Mouse (Mus musculus): ENCODE measurements around the gene Gm47791. TPM values are rescaled to one million over a fixed set of nuclear protein-coding genes. Genes with fewer than 3 reads are reported as not detected.

Gene Gm47791
- polyA plus RNA-seq, 1 experiment = not detected

DNA sequence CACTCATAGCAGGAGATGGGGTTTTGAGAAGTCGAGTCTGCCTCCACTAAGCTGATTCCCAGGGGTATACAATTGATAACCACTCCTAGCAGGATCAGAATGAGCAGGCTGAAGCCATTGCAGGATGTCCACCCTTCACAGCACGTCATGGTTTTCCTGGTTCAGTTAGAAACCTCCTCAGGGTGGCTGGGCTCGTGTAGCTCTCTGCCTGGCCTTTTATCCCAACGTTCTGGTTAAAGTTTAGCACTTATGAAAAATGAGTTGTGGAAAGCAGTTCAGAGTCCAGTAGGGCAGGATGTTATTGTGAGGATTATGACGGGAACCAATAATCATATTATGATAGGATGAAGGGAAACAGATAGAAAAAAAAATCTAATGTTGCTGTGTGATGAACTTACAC lies 2.8 kb downstream of the Gm47791 start, which contains the start of gene Tm4sf20:
Gene Tm4sf20, minus strand, starts transcription at position 193 of the 400 bp plus-strand sequence.
- Histone ChIP-seq H3K9me3 (replicated peaks; ENCODE audit: control insufficient read depth, insufficient read depth, low read length, poor library complexity, severe bottlenecking) (peaks cover 2% of the 10 kb centered on the region; the same call in 1 of the 2 replicates), H3K36me3 (ENCODE audit: control insufficient read depth, insufficient read depth, low read length, poor library complexity, severe bottlenecking) (no peaks in the 10 kb centered on the region), H3K27ac (ENCODE audit: insufficient read depth, low read length) (no peak within 1 kb of the TSS), H3K4me1 (ENCODE audit: control insufficient read depth, insufficient read depth, low read length) (no peaks in the 10 kb centered on the region), H3K4me3 (ENCODE audit: low read depth, low read length) (no peak within 1 kb of the TSS), H3K27me3 (ENCODE audit: control insufficient read depth, insufficient read depth, low read length, poor library complexity, severe bottlenecking) (no peaks in the 10 kb centered on the region), H3K9ac (ENCODE audit: low read depth, poor library complexity, severe bottlenecking) (no peak within 1 kb of the TSS)
- TF ChIP-seq EP300 (IDR thresholded peaks at IDR 0.05; ENCODE audit: insufficient read depth, low read depth, low read length) (no peak), CTCF (IDR thresholded peaks at IDR 0.05; ENCODE audit: low read depth, low read length) (no peak), POLR2A (IDR thresholded peaks at IDR 0.05; ENCODE audit: insufficient read depth, low read length) (no peak)

DNA sequence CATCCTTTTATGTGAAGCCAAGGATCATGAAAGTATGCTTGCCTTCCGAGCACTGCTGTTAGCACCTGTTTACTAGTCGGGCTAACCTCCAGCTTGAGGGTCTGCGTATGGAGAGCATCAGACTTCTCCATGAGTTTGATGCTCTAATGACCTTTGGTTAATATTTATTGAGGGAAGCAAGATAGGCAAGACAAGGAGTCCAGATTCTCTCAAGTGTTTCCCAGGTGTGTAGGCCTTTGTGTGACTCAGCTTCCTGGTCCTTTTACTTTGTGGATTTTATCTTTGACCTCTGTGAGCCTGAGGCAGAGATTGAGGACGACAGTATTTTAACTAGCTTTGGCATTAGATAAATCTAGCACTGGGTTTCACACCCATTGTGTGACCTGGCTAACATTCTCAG lies 4.4 kb downstream of the Gm47791 start:
- Histone ChIP-seq H3K4me1 (ENCODE audit: control insufficient read depth, insufficient read depth, low read length) (no peaks in the 10 kb centered on the region), H3K9ac (ENCODE audit: low read depth, poor library complexity, severe bottlenecking) (no peak overlapping the region), H3K4me3 (ENCODE audit: low read depth, low read length) (no peak overlapping the region), H3K36me3 (ENCODE audit: control insufficient read depth, insufficient read depth, low read length, poor library complexity, severe bottlenecking) (no peaks in the 10 kb centered on the region), H3K9me3 (replicated peaks; ENCODE audit: control insufficient read depth, insufficient read depth, low read length, poor library complexity, severe bottlenecking) (peaks cover 2% of the 10 kb centered on the region; the same call in 1 of the 2 replicates), H3K27ac (ENCODE audit: insufficient read depth, low read length) (no peak overlapping the region), H3K27me3 (ENCODE audit: control insufficient read depth, insufficient read depth, low read length, poor library complexity, severe bottlenecking) (no peaks in the 10 kb centered on the region)
- TF ChIP-seq EP300 (IDR thresholded peaks at IDR 0.05; ENCODE audit: insufficient read depth, low read depth, low read length) (no peak), CTCF (IDR thresholded peaks at IDR 0.05; ENCODE audit: low read depth, low read length) (no peak), POLR2A (IDR thresholded peaks at IDR 0.05; ENCODE audit: insufficient read depth, low read length) (no peak)

DNA sequence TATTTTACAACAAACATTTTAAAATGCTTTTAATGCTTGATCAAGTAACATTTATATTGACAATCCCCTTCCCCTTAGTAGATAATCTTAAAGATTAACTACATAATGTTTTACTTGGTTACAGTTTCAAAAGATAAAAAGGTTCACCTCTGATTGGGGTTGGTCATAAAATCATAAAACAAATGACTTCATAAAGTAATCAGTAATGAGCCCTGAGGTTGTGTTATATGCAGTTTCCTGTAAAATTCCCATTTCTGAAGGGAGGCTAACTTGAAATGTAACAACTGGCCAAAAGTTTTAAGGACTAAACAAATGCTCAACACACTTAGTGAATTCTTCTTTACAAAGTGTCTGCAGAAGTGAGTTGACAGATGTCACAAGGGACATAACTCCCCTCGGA lies 4.8 kb downstream of the Gm47791 start:
- H3K9ac ChIP-seq (ENCODE audit: low read depth, poor library complexity, severe bottlenecking) = no peak overlapping the region
- TF ChIP-seq EP300 (IDR thresholded peaks at IDR 0.05; ENCODE audit: insufficient read depth, low read depth, low read length) = no peak
- no peak for TF ChIP-seq POLR2A (IDR thresholded peaks at IDR 0.05; ENCODE audit: insufficient read depth, low read length)
- TF ChIP-seq CTCF (IDR thresholded peaks at IDR 0.05; ENCODE audit: low read depth, low read length) = no peak
- H3K27ac ChIP-seq (ENCODE audit: insufficient read depth, low read length) = no peak overlapping the region
- no peaks in the 10 kb centered on the region for H3K27me3 ChIP-seq (ENCODE audit: control insufficient read depth, insufficient read depth, low read length, poor library complexity, severe bottlenecking)
- no peaks in the 10 kb centered on the region for H3K36me3 ChIP-seq (ENCODE audit: control insufficient read depth, insufficient read depth, low read length, poor library complexity, severe bottlenecking)
- H3K4me1 ChIP-seq (ENCODE audit: control insufficient read depth, insufficient read depth, low read length) = no peaks in the 10 kb centered on the region
- H3K9me3 ChIP-seq (replicated peaks; ENCODE audit: control insufficient read depth, insufficient read depth, low read length, poor library complexity, severe bottlenecking) = no peaks in the 10 kb centered on the region
- H3K4me3 ChIP-seq (ENCODE audit: low read depth, low read length) = no peak overlapping the region

DNA sequence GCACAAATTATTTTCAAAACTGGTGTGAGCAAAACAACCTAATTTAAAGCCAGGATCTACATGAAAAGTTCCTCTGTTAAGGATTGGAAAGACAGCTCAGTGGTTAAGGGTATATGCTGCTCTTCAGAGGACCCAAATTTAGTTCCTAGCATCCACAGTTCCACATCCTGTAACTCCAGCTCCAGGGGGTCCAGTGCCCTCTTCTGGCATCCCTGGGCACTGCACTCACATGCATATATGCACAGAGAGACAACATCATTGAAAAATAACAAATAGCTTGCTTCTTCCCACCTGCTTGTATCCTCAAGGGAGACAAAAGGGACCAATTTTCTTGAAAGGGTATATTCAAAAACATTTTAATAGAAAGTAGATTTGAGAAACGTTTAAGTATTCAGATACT lies 8.8 kb downstream of the Gm47791 start:
- no peak for TF ChIP-seq POLR2A (IDR thresholded peaks at IDR 0.05; ENCODE audit: insufficient read depth, low read length)
- peak; percentile 44 for TF ChIP-seq CTCF (IDR thresholded peaks at IDR 0.05; ENCODE audit: low read depth, low read length)
- Histone ChIP-seq H3K27me3 (ENCODE audit: control insufficient read depth, insufficient read depth, low read length, poor library complexity, severe bottlenecking) (no peaks in the 10 kb centered on the region), H3K4me3 (ENCODE audit: low read depth, low read length) (no peak overlapping the region), H3K27ac (ENCODE audit: insufficient read depth, low read length) (no peak overlapping the region), H3K36me3 (ENCODE audit: control insufficient read depth, insufficient read depth, low read length, poor library complexity, severe bottlenecking) (no peaks in the 10 kb centered on the region), H3K9ac (ENCODE audit: low read depth, poor library complexity, severe bottlenecking) (no peak overlapping the region), H3K9me3 (replicated peaks; ENCODE audit: control insufficient read depth, insufficient read depth, low read length, poor library complexity, severe bottlenecking) (no peaks in the 10 kb centered on the region), H3K4me1 (ENCODE audit: control insufficient read depth, insufficient read depth, low read length) (no peaks in the 10 kb centered on the region)

DNA sequence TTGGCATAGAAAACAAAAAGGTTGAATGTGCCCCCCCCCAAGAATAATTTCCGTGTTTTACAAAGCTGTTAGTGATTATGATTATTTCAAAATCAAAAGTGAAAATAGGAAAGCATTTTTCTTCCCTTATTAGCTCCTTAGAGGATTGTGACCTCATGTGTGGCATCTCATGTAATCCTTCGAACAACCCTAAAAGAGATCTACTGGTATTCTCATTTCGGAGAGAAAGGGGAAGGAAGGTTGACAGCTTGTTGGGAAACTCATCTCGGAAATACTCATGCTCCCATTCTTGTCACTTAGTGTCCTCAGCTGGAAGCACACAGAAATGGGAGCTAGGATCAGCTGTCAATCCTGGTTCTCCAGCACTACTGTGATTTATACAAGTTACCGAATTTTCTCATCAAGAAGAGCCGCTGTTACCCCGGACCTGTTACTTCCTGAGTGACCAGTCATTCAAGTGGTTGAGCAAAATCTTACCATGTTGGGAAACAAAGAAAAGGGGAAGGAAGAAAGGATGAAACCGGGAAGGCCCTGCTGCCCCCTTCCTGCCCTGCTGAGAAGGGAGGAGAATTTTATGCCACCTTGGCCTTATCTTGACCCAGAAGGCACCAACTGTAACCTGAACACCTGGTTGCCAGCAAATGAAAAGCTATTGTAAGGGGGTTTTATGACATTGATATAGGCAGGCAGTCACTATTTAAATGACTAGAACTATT lies 9.4 kb downstream of the Gm47791 start:
- no peak overlapping the region for H3K4me3 ChIP-seq (ENCODE audit: low read depth, low read length)
- no peaks in the 10 kb centered on the region for H3K36me3 ChIP-seq (ENCODE audit: control insufficient read depth, insufficient read depth, low read length, poor library complexity, severe bottlenecking)

DNA sequence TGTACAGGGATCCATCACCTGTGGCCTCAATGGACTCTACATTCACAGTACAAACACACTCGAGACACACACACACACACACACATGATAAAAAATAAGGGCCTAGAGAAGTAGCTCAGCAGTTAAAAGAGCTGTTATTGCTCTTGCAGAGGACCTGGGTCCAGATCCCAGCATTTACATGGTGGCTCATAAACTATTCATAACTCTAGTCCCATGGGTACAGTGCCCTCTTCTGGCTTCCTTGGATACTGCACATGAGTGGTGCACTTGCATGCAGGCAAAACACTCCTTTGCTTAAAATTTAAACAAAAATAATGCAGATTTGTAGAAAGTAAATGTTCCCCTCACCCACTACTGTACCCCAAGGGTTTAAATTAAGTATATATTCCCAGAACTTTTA lies 11.5 kb downstream of the Gm47791 start:
- no peak overlapping the region for H3K4me3 ChIP-seq (ENCODE audit: low read depth, low read length)
- no peaks in the 10 kb centered on the region for H3K4me1 ChIP-seq (ENCODE audit: control insufficient read depth, insufficient read depth, low read length)
- no peaks in the 10 kb centered on the region for H3K27me3 ChIP-seq (ENCODE audit: control insufficient read depth, insufficient read depth, low read length, poor library complexity, severe bottlenecking)
- peaks cover 5% of the 10 kb centered on the region for H3K36me3 ChIP-seq (ENCODE audit: control insufficient read depth, insufficient read depth, low read length, poor library complexity, severe bottlenecking)
- no peaks in the 10 kb centered on the region for H3K9me3 ChIP-seq (replicated peaks; ENCODE audit: control insufficient read depth, insufficient read depth, low read length, poor library complexity, severe bottlenecking)
- H3K27ac ChIP-seq (ENCODE audit: insufficient read depth, low read length) = no peak overlapping the region
- peak; percentile 5 for TF ChIP-seq CTCF (IDR thresholded peaks at IDR 0.05; ENCODE audit: low read depth, low read length)
- TF ChIP-seq POLR2A (IDR thresholded peaks at IDR 0.05; ENCODE audit: insufficient read depth, low read length) = no peak
- no peak for TF ChIP-seq EP300 (IDR thresholded peaks at IDR 0.05; ENCODE audit: insufficient read depth, low read depth, low read length)
- no peak overlapping the region for H3K9ac ChIP-seq (ENCODE audit: low read depth, poor library complexity, severe bottlenecking)

More for the DNA sequence above, 9.4 kb downstream of the Gm47791 start:
- Histone ChIP-seq H3K27me3 (ENCODE audit: control insufficient read depth, insufficient read depth, low read length, poor library complexity, severe bottlenecking) (no peaks in the 10 kb centered on the region), H3K27ac (ENCODE audit: insufficient read depth, low read length) (no peak overlapping the region), H3K9ac (ENCODE audit: low read depth, poor library complexity, severe bottlenecking) (no peak overlapping the region), H3K9me3 (replicated peaks; ENCODE audit: control insufficient read depth, insufficient read depth, low read length, poor library complexity, severe bottlenecking) (no peaks in the 10 kb centered on the region), H3K4me1 (ENCODE audit: control insufficient read depth, insufficient read depth, low read length) (no peaks in the 10 kb centered on the region)
- no peak for TF ChIP-seq POLR2A (IDR thresholded peaks at IDR 0.05; ENCODE audit: insufficient read depth, low read length)
- TF ChIP-seq CTCF (IDR thresholded peaks at IDR 0.05; ENCODE audit: low read depth, low read length) = no peak
- no peak for TF ChIP-seq EP300 (IDR thresholded peaks at IDR 0.05; ENCODE audit: insufficient read depth, low read depth, low read length)
